Mouse (Mus musculus) adrenal gland, postnatal 25 days (tissue): ENCODE measurements around the gene Cpped1. TPM values are rescaled to one million over a fixed set of nuclear protein-coding genes. Genes with fewer than 3 reads are reported as not detected.
A peak's percentile ranks its signal among the peaks of the same experiment; 100 is the strongest.

Experiments used
- DNase-seq: peaks from one replicate; pipeline ENCODE4 v3.0.0; 2021; ENCODE audit warnings: mixed read lengths
- total RNA-seq: library from RNA; stranded (reverse); gene quantifications from 2 replicates; pipeline ENCODE4 v1.2.3, GENCODE M21; 2021

Cpped1 gene
- total RNA-seq, 1 experiment from 2014 or later = 50.3 TPM

GRCm38 (mm10) chr16:11845309-11845708 lies 63.9 kb downstream of the Cpped1 start:
- DNase-seq = no peak

DNA sequence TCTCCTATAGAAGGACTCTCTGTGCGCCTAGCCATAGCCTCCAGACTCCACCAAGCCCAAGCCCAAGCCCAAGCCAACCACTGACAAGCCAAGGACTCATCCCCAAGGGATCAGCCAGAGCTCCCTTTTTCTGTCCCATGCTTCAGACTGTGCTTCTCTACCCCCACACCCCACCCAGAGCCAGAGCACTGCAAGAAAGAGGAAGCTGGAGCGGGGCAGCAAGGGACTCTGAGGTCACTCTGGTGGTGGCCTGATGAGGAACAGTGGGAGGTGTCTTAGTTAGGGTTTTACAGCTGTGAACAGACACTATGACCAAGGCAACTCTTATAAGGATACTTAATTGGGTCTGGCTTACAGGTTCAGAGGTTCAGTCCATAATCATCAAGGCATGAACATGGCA lies 65.8 kb downstream of the Cpped1 start:
- no peak for DNase-seq

- no peak for DNase-seq
Measured at GRCm38 (mm10) chr16:11833474-11833873, 75.8 kb downstream of the Cpped1 start.

DNA sequence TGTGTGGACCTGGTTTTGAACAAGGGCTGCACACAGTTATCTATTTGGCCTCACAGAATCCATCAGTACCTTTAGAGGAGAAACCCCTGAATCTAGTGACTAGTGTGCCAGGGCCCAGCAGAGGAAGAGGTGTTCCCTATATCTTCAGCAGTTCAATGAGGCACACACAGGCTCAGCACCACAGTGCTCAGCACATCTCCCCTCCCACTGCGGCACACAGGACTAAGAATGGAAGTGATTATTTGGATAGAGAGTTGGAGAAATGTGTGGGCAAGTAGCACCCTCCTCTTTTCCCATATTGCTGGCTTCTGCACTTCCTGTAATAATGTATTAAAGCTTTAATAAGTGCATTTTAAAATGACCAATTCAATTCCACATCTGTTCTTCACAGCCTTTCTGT lies 80.4 kb downstream of the Cpped1 start:
- DNase-seq = no peak

- no peak for DNase-seq
Measured at GRCm38 (mm10) chr16:11824833-11825232, 84.4 kb downstream of the Cpped1 start.

DNA sequence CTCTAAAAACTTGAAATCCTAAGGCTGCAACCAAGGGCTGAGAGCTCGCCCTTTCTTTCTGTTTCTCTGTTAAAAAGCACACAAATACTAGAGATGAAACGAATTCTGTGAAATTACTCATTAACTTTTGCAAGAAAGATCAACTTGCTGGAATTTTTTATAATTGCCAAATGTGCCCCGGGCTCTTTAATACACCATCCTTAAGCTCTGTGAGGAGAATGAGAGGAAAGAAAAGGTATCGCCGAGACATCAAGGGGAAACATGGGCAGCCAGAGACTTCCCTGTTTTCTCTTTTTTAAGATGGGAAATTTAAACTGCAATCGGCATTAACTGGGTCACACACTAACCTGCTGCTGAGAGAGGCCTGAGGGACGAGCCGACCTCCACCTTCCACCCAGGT lies 84.9 kb downstream of the Cpped1 start:
- no peak for DNase-seq

- DNase-seq = no peak
Measured at GRCm38 (mm10) chr16:11820791-11821190, 88.5 kb downstream of the Cpped1 start.

DNA sequence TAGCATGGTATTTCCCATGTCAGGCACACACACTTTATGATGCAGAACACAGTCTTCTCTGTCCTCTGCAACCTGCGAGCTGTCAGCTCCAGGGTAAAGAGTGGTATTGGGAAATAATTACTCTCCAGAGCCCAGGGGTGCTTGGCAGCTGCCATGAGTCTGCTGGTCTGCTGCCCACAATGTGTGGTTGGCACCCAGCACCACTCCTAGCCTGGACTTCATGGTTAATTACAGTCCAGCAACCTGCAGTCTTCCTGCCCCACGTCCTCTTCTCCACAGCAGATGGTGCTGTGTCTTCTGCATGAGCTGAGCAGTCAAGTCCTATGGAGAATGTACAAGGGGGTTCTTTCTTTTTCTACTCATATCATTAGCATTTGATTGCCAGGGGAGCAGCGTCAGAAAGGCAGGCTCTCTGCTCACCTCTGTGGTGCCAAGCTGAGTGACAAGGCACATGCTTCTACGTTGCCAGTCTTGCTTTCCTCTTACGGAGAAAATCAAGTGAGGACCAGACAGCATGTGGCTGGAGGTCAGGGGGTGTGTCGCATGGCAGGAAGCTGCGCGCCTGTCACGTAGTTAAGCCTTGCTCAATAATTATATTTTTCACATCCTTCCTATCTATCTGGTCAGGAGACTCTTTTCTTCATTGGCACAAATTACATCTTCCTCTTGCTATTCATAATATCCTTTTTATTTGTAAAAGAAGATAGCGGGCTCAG lies 94.2 kb downstream of the Cpped1 start:
- peak; percentile 32 for DNase-seq

DNA sequence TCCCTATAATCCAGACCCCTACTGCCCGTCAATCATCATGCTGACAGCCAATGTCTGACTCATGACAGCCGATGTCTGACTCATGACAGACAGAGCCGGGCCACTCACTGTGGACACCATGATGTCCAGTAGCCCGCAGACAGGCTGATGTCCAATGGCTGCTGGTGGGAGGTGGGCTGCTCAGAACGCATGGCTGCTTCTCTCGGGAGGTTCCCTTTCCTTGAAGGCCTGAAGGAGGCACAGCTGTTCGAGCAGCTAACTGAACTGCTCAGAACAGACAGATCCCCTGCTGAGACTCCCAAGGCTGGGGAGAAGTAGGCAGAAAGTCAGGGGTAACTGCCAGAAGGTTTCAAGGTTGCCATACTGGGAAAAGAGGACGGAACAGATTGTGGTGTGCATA lies 97.1 kb downstream of the Cpped1 start:
- no peak for DNase-seq

DNA sequence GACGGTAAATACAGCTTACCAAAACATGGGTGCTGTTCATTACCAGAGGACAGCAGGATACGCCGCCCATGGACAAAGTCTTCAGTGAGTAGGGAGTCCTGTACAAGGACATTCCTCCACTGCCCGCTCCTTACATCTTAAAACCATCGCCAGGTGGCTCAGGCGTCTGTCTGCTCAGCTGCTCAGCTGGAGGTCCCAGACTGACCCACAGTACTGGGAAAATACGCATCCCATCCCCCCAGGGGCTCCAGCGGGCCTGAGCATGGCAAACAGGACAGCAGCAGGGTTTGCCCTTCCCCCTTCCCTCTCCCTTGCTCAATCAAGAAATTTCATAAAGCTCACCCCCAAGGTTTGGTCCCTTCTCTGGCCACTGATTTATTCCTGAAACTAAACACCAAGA lies 99.6 kb downstream of the Cpped1 start:
- DNase-seq = no peak

DNA sequence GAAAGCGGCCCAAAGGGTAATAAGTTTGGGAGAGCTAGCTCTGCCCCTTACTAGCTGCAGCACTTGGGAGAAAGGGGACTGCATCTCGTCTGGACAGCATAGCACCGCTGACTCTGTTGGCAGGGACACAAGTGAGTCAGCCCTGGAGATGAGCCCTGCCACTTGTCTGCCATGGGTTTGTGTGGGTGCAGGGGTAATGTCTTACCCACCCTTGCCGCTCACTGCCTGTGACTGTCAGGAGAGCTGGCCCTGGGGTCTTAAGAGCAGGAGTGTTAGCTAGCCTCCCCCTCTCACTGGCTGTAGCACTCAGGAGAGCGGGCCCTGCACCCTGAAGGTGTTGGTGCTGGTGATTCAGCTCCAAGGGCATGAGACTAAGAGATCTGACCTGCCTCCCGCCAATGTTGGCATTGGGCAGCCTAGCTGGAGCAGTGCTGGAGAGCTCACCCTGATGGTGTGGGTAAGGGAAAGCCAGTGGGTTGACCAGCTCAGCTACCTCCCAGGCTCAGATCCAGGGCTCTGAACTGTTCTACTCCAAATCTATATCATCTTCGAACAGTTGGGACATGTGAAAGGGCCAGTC lies 107.2 kb downstream of the Cpped1 start:
- DNase-seq = peak; percentile 70

DNA sequence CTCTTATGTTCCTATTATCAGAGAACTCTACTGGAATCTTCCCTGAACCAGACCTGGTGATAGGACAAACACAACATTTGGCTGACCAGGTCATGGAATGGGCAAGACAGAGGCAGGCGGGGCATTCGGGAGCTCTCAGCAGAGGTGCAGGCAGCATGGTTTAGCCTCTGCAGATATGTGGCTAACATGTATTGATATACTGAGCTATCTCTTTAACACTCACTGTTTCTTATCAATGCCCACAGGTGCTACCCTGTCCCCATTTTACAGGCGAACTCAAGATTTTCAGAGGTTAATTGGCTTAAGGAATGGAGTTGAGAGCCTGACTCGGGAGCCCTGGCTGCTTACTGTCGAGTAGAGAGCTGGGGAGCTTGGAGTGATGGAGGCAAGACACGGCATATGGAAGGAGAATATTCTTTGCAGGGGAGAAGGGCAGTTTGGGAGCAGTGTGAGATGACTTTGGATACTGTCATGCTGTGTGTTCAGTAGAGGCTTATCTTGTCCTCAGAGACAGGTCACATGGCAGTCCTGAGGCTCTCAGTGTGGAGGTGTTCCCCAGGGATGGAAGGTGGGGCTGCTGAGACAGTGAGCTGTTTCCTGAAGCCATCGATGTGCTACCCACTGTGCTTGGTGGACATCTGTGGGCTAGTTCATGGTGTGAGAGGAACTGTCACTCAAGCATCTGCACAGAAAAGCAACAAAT lies 113.3 kb downstream of the Cpped1 start:
- no peak for DNase-seq

GRCm38 (mm10) chr16:11794628-11795027 lies 114.6 kb downstream of the Cpped1 start:
- no peak for DNase-seq

GRCm38 (mm10) chr16:11793391-11793790 lies 115.9 kb downstream of the Cpped1 start:
- no peak for DNase-seq

DNA sequence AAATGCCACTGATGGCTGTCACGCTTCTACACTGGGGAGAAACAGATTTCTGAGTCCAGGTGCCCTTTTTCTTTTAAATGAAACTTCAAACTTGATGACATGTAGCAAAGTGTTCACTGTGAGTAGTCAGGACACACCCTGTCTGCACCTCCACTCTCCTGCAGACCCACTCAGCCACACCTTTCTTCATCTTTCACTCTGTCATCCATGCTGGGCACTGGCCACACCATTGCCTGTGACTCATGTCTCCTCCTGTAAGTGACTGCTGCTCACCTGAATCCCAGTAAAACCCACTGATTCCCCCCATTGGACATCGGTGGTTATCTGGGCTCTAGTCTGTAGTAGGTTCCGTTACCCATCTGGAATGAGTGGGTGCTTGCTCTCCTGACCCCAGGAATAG lies 118.8 kb downstream of the Cpped1 start:
- DNase-seq = no peak

GRCm38 (mm10) chr16:11785806-11786205 lies 123.4 kb downstream of the Cpped1 start:
- no peak for DNase-seq

DNA sequence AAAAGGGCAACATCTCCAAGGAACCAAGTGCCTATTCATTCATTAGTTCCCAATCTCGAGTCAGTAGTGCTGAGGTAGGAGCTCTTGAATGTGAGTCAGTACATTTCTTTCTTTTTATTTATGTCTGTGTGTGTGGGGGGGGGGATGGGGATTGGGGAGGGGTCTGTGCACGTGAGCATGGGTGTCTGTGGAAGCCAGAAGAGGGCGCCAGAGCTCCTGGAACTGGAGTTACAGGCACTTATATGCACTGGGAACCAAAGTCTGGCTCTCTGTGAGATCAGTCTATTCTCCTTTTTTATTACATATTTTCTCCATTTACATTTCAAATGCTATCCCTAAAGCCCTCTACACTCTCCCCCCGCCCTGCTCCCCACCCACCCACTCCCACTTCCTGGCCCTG lies 124.9 kb downstream of the Cpped1 start:
- no peak for DNase-seq

GRCm38 (mm10) chr16:11783337-11783736 lies 125.9 kb downstream of the Cpped1 start:
- no peak for DNase-seq

DNA sequence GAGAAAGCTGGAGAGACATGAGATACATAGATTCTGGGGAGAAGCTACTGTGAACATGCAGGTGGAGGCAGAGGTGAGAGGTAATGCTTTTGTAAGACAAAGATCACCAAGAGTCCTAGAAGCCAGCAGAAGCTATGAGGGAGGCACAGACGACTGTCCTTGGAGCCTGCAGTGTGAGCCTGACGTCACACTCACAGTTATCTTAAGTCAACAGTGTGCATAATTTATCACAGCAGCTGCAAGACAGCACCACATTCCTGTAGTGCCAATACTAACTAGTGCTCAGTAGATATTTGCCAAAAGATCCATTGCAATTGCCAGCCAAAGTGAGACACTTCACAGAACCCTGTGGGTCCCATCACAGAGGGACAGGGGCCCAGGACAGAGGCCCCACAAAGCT lies 127.2 kb downstream of the Cpped1 start:
- peak; percentile 10 for DNase-seq

- DNase-seq = no peak
Measured at GRCm38 (mm10) chr16:11778715-11779460, 130.4 kb downstream of the Cpped1 start.

DNA sequence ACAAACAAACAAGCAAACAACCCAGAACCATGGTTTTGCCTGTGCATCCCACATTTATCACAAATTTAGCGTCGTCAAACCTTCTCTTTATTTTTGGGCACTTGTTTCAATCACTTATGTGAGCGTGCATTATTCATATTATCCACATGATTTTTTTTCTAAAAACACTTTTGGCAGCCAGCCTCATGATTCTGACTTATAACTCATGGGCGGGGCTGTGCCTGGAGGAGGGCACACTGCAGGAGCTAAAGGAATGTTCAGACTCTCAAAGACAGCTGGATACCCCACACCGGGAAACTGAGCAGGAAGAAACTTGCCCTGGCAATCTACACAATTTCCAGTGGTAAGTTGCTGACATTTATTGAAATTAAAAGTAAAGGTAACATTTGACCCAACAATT lies 131.1 kb downstream of the Cpped1 start:
- no peak for DNase-seq

GRCm38 (mm10) chr16:11776528-11776927 lies 132.7 kb downstream of the Cpped1 start:
- DNase-seq = no peak

DNA sequence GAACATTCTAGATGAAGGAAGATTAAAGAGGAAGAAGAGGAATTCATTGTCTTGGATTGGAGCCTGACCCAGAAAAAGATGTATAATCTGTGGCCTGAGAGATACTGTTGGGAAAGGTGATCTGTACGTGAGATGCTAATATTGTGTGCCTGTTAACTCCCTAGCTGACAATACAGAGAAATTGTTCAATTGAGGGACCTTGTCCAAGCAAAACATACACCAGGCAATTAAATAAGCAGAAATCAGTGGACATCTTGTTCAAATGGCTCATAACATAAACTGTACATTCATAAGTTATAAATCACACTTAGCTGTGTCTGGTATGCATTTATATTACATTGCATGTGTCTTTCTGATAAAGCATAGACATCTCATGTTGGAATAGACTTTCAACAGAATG lies 134.9 kb downstream of the Cpped1 start:
- no peak for DNase-seq
